Mouse (Mus musculus) embryo, embryonic 10.5 days (tissue): ENCODE data around the gene Trip4.
A peak's percentile ranks its signal among the peaks of the same experiment; 100 is the strongest.
"Not testable (repeated sequence)": the region's sequence is repeated elsewhere in the genome, so short reads cannot be mapped to it uniquely, and the experiment has no call there.

Source experiments
- DNase-seq: peaks from one replicate; pipeline ENCODE4 v3.0.0-alpha.2; 2015; ENCODE audit warnings: low spot score

Trip4 gene

GRCm38 (mm10) chr9:65794313-65794712 is 114.3 kb downstream of the Trip4 start:
- DNase-seq: no peak

DNA sequence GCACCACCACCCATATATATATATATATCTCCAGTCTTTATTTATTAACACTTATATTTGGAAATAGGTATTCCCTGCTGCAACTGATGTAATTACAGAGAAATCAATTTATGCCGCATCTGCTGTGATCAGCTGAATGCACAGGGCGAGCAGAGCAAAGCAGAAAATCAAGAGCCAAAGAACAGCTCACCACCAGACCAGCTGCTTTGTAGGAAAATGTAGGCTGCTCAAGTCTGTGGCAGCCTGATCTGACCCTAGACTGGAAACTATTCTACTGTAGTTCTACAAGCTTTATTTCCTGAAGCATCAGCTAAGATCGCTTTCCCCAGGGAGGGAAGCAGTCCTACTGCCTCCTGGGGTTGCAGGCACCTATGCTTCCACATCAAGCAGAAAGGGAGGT is 115.1 kb downstream of the Trip4 start:
- no peak for DNase-seq

- no peak for DNase-seq
Observed at GRCm38 (mm10) chr9:65793086-65793485, 115.5 kb downstream of the Trip4 start.

- DNase-seq: no peak
Observed at GRCm38 (mm10) chr9:65791846-65792245, 116.7 kb downstream of the Trip4 start.

DNA sequence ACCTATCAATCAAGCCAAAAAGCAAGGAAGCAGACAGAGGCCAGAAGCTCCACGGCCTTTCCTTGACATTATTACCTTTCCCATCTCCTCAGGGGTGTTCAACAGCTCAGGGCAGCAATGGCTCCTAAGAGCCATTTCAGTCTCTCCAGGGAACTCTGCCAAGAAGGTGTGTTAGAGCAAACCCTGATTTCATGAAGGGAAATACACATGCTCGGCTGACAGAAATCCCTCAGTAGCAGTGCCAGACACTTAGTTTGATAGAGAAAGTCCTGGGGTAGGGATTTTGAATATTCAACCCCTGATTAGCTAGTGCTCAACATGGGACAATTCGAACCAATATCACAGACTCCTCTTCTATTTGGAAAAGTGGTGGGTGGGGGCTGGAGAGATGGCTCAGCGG is 117.5 kb downstream of the Trip4 start:
- DNase-seq: no peak

DNA sequence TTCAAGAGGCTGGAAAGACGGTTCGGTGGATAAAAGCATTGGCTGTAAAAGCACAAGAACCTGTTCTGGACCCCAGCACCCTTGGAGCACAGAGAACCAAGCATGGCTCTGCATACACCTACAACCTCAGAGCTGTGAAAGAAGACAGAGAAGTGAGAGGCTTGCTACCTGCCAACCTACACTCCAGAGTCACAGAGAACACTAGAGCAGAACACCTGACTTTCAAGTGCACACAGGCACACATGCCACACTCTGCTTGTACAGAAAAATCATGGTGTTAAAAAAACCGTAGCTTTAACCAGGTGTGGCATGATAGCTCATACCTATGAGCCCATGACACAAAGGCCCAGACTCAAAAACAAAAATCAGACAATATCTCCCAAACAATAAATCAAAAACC is 118.8 kb downstream of the Trip4 start:
- no peak for DNase-seq

GRCm38 (mm10) chr9:65788556-65788955 is 120.0 kb downstream of the Trip4 start:
- DNase-seq: no peak

- DNase-seq: no peak
Observed at GRCm38 (mm10) chr9:65787829-65788344, 120.7 kb downstream of the Trip4 start.

DNA sequence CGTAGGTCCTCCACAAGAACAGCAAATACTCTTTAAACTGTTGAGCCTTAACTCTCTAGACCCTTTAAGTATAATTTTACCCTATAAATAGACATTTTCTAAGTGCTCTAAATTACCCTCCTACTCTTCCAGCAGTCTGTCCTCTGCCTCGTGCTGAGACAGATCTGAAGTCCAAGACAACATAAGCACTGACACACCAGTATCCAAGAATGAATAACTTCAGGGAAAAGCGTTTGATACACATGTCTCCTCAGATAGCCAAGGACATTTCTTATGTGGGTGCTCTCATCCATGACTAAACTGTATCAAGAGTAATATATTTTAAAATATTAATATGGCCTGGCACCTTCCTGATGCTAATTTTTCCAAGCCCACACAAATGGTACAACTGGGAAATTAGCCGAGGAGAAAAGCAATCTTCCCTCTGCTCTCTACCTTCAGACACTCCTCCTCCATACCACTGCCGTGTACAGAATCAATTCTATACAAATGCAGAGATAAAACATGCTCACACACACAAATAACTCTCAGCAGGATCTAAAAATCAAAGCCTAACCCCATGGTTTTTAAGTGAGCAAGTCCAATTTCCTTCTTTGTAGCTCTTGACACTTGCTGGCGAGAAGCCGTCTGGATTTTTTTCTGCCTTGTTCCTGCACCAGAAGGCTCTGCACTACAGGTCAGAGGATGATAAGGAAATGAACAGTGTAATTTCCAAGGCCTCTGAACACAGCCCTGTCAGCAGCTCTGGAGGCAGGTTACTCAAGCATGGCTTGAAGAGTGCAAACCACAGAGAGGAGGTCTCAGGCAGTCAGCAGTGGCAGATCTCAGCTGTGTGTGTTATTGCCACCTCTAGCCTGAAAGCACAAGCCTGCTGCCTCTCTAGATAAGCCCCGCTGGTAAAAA is 121.5 kb downstream of the Trip4 start:
- DNase-seq: peak; percentile 18

DNA sequence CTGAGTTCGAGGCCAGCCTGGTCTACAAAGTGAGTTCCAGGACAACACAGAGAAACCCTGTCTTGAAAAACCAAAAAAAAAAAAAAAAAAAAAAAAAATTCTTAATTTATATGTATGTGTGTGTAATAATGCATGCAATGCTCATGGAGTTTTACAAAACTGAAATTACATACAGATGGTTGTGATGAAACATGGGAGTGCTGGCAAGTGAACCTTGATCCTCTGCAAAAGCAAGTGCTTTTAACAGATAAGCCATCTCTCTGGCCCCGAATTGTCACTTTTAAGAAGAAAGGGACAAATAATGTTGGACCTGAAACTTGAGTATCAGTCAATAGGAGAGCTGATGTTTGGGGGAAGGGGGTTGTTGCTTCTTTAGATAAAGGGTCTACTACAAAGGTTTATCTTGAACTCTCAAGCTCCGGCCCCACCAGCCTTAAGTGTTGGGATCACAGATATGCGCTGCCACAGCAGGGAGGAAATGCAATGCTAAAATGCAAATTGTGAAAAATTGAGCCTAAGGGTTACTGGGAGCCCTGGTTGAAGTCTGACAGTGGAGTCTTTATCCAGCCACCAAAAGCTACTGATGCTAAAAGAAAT is 122.7 kb downstream of the Trip4 start:
- no peak for DNase-seq

DNA sequence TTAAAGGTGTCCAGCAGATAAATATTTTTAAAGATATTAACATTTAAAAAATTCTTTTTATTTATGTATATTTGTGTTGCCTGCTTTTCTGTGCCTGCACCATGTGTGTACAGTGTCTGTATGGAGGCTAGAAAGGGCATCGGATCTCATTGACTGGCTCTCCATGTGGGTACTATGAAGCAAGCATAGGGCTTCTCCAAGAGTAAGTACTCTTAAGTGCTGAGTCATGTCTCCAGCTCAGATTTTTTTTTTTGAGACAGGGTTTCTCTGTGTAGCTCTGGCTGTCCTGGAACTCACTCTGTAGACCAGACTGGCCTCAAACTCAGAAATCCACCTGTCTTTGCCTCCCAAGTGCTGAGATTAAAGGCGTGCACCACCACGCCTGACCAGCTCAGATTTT is 129.0 kb downstream of the Trip4 start:
- DNase-seq: not testable (repeated sequence)
